Mouse (Mus musculus) c-Kit-positive CD71-positive TER-119-negative erythroid progenitor cells, embryonic 14.5 days (primary cell): ENCODE measurements around the gene A630076J17Rik.
A peak's percentile ranks its signal among the peaks of the same experiment; 100 is the strongest.

ENCODE experiments used
- DNase-seq: peaks from one replicate; pipeline ENCODE4 v3.0.0-alpha.2; 2013; ENCODE audit warnings: low read depth

A630076J17Rik gene

DNA sequence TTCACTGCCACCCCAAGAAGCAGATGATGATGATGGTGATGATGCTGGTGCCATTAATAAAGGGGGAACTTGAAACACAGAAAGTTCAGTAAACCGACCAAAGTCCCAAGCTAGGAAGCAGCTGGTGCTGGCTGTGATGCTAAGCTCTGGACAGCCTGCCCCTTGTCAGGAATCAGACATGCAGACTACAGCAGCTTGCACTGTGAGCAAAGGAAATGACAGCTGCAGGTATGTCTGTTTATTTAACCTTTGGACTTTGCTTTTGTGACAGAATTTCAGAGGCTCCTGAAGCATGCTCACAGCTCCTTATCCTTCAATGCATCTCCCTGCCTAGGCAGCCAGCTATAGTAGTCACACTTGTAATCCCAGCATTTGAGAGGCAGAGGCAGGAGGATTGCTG is at the start of gene A630076J17Rik:
TSS of gene A630076J17Rik (plus strand) at position 88 of the 400 bp plus-strand sequence.
- DNase-seq: no peak

DNA sequence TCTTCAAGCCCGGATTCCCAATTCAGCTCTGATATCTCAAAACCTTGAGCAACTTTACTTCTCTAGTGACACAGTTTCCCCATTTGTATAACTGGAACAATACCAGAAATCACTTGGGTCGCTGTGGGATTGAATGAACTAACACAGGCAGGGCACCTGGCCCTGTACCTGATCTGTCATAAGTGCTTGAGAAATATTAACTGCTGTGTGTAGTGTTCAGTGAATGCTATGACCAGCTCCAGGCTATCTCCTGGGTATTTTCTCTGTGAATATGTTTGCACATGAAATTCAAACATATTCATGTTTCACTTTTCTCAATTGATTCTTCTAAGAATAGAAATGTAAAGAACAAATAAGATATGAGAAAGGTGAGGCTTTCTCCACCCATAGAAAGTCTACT is 49.6 kb upstream of the A630076J17Rik start:
- DNase-seq: no peak

DNA sequence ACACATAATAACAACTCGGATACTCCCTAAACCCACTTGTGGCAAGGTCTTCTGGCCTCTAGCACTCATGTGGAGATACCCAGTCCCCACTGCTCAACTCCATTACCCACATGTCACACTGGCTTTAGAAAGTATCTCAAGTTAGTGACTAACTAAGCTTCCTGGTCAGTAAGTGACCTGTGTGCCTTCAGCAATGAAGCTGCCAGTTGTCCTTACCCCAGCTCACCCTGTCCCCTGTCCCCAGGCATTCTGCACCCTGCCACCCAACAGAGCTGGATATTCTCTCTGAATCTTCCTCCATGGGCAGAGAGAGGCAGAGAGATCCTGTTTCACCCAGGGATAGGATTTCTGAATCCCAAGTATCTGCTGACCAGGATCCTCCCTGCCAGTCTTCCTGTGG is 47.7 kb upstream of the A630076J17Rik start, which contains the start of gene Kcna10:
TSS of gene Kcna10 (plus strand) at position 301 of the 400 bp plus-strand sequence.
- DNase-seq: no peak

DNA sequence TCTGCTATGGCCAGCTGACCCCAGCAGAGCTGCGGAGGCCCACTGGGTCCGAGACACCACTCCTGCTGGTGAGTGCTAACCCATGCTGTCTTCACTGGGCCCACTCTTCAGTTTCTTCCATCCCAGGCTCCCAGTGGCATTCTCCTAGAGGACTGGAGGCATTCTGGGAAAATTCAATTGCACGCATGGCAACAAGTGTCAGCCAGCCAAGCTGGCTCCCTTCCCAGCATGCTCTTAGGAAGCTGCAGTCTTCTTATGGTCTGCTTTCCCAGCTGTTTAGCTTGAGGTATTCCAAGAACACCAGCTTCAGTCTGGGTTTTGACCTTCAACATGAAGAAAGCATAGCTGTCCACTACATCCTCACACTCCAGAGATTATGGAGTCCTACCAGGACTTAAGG is 47.2 kb upstream of the A630076J17Rik start:
- no peak for DNase-seq

DNA sequence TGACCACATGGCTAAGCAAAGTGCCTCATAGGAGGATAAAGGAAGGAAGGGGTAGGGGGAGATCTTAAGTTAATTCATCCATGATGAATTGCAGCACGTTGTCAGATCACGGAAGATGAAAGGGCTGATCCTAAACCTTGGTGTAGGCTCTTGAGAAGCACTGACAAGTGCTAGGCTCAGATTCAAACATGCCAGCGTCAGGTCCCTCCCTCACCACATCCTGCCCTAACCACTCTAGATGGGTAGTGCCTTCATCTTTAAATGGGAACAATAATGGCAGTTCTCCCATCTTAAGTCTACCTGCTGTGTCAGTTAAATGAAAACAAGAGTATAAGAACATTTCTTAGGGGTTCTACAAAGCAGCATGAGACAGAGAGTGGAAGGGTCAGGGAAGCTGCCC is 44.8 kb upstream of the A630076J17Rik start:
- DNase-seq: no peak

DNA sequence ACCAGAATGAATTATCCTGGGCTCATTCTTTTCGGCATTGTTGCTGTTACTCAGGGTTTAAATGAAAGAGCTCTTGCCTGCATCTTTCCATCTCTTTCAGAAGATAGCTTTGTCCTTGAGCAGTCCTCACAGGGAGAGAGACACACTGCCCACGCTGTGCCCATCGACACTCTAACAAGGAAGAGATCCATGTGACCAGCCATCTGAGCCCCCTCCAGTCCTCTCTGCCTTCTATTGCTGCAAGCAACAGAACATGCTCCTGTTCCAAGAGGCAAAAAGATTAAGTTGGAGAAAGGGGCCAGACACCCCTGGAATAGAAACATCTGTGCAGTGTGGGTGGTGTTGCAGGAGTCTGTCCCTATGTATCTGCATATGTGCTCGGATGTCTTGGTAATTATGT is 43.4 kb upstream of the A630076J17Rik start:
- no peak for DNase-seq

DNA sequence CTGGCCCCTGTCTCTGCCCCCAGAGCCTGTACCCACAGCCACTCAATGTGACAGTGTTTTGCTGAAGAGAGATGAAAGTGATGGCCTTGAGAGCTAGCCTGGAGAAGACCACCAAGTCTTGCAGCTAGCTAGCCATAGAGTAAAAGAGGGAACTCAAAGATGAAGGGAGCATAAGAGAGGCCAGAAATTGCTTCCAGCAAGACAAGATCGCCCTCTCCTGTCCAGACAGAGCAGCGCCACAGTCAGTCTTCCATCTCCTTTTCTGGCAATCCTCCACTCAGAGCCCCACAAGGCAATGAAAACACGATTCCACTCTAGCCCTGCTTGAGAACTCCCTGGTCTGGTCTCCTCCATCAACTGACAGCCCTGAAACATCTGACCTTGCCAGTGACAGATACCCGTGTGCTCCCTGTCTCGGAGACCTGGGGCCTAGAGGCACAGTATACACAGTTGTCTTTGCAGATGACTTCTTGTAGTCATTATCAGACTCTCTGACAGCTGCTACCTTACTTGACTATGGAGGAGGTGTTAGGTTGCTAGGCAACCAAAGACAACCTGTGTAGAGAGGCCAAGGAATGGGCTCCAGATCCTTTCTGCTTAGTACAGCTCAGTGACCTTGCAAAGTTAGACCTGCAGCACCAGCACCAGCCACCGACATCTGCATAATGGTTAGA is 42.1 kb upstream of the A630076J17Rik start:
- DNase-seq: no peak

DNA sequence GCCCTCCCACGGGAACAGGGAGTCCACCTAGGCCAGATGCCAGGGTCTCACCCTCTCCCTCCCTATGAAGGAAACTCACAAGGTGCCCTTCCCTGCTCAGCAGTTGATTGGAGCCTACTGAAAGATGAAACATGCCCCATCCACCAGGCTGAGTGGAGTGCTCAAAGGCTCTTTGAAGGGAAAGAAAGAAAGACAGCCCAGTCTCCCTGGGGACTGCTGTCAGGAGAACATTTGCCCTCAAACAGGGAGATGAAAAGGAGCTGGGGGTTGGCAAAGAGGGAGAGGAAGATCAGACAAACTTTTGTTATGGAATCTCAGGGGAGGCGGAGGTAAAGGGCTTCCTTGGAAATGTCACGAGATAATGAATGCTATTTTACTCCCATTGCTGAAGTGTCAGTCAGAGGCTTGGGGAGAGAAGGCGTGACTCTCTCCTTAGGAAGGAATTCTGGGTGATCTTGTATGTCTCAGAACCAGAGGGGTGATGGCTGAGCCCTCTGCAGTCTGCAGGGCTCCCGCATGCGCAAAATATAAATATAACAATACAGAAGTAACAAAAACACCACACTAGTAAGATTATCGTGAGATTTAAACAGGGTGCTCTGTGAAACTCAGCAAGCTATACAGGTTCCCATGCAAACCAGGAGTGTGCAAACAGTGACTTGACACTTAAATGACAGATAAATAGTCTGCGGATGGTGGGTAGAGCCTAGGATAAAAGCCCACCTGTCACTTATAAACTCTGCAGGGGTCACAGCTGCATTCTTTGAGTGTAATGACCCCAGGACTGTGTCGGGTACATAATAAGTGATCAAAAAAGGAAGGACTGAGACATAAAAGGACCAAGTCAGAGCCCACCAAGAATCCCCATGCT is 28.9 kb upstream of the A630076J17Rik start:
- no peak for DNase-seq

DNA sequence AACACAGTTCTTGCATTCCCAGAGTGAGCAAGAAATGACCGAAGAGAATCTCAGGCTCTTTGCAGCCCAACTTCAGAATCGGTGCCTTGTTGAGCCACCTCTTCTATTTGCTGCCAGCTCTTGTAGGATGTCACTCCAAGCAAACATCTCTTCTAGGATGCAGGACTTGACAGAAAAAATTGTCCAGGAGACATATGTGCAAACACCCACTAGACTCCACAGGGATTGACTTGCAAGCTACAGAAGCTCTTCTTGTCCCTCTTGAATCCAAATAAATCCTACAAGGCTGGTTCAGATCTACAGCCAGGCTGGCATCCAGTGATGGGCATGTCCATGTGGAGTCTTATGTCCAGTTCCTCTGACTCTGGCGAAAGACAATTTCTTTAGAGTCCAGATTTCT is 26.0 kb upstream of the A630076J17Rik start:
- no peak for DNase-seq

DNA sequence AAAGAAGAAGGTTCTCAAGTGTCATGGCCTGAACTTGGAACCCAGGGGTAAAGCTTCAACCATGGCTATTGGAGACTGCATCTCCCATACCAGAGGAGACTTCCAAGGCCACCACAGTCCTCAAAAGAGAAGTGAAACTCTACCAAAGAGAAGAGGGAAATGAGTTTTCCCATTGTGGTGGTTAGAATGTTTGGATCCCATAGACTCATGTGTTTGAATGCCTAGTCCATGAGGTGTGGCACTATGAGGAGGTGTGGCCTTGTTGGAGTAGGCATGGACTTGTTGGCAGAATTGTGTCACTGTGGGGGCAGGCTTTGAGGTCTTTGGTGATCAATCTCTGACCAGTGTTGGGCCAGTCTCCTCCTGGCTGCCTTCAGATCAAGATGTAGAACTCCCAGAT is 25.2 kb upstream of the A630076J17Rik start:
- DNase-seq: no peak

DNA sequence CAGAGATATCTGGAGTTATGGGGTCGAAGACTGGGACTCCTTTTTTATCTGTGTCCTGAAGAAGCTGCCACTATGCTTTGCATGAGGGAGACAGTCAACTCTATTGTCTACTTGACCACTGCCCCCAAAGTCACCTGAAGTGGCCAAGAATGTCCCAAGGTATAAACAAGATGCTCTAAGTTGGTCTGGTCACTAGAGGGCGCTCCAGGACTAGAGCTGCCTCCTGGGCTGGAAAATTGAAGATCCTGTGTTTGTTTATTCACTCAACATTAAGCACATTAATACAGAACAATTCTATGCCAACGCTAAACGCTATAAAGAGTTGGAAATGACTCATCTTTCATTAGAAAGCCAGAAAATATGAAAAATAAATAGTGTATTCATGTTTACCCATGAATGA is 24.4 kb upstream of the A630076J17Rik start:
- peak; percentile 35 for DNase-seq

DNA sequence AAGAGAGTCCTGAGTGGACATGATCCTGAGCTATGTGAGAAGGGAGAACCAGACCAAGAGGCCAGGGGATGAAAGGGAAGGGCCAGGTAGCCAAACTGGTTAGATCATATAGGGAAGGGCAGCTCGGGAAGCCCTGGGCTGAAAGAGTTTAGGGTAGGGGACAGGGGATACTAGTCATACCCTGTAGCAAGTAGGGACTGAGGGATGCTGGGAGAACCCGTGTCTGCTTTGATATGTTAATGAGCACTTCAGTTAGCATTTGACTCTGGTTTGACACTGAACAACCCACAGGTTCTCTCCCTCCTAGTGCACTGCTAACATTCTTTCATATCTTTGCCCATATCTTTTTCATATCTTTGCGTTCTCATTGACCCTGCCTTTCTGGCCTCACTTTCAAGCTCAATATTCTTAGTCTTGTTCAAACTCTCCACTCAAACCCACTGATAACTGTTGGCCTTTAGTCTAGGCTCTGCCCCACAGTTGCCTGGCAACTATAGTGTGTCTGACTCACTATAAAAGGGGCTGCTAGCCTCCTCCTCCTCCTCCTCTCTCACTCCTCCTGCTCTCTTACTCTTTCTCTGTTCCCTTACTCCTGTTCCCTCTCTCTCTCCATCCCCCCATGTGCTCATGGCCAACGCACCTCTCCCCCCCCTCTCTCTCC is 23.8 kb upstream of the A630076J17Rik start:
- DNase-seq: no peak

DNA sequence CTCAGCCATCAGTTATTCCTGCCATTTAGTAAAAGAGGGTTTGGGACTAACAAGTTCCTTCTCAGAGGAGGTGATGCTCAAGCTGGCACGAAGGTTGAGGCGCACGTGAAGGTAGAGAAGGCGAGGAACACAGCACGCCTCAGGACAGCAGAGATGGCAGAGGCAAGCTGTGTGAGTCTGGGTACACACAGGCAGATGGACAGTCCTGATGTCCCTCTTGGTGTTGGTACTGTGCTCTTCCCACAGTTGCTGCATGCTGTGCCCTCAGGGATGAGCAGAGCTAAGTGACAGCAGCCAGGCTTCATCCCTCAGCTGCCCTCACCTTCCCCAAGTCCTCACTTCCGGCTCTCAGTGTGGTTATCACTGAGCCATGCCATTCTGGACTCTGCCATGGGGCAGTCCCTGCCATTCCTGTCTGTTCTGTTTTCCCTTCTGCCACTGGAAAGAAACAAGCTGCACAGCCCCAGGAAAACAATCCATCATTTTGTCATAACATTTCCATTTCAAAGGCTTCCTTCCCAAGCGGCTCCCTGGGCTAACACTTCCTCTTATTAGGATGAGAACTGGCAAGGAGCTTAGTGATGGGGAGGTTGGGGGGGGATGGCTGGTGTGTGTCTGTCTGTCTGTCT is 22.7 kb upstream of the A630076J17Rik start:
- no peak for DNase-seq

DNA sequence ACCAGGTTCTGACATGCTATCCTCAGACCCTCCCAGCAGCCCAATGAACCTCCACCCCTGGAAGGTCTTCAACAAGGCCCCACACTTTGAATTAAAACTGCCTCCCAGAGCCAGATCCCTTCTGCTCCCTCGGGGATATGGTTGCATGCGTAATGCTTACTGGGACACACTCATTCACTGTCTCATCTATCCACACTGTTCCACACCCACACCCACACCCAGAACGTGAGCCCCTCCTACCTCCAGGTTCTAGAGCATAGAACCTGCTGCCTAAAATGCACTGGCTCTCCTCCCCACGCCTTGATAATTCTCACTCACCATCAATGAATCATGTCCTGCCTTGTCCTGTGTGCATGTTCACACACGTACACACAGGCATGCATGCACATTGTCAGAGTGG is 15.8 kb upstream of the A630076J17Rik start:
- DNase-seq: no peak

DNA sequence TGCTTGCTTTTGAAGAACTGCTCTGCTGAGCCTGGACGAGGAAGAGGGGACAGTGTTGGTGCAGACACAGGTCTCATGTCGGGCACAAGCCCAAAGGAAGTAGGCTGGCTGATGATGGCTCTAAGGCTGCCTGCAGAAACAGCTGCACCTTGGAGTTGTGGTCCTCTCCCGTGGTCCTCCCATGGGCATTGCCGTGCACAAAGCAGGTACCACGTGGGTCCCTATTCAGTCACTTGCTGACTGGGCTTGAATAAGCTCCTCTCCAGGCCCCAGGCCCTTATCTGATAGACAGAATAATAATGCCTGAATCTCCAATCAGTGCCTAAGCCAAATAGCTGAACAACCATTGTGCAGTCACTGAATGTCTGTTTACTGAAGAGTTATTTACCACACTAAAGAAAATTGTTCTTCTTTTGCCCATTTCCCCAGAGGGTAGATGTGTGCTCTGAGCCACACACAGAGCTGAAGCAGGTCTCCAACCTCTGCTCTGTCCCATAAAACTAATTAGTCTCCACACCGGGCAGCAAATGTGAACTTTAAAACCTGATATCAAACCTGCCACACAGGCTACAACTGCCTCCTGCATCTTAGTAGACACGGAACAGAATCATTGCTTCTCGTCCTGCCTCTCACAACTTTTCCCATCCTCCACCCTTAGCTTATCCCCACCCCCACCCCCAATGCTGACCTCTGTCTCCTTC is 13.9 kb upstream of the A630076J17Rik start:
- DNase-seq: no peak

DNA sequence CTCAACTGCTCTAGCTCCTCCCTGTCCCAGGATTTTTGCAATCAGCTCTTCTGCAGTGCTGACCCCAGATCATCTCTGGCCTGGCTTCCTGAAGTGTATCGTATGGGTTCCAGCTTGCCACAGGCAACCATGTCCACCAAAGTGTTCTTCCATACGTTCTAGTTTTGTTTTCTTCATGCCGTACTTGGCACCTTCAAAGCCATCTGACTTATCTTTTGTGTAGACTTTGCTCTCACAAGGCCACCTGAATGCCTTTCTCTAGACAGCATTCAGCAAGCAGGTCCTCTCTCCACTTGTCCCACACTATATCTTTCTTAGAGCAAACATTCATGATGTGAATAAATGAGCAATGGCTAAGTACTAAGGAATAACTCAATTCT is 13.3 kb upstream of the A630076J17Rik start:
- DNase-seq: no peak

DNA sequence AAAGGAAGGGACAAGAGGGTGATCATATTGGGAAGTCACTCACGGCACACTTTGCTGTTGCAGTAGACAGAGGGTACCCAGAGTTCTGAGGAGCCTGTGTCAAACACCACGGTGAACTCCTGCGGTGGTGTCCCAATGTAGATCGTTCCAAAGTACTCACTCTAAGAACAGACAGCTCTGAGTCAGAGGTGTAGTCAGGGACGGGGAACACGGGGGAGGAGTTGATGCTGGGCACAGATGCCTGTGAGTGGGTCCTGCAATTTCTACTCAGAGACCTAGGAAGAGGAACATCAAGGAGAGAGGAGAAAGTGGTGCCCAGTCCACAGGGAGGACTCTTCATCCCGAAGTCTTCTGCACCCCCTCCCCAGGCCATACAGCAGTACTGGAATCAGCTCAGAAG is 11.8 kb upstream of the A630076J17Rik start:
- no peak for DNase-seq

DNA sequence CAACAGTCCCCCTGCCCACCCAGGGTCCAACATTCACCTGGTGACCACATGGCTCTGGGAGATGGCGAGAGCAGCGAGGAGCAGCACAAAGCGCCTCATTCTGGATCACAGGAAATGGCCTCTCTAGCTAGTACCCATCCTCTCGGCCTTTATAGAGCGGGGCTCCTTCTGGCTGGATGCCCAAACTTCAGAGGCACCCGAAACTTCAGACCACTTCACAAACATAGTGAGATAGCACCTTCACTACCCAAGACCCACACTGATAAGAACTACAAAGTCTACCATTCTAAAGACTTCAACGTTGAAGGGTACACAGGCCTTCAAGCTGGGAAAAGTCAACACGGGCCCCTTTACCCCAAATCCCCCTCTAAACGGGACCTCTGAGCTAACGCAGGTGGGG is 8.8 kb upstream of the A630076J17Rik start, which contains the start of gene Cym:
TSS of gene Cym (minus strand) at position 125 of the 400 bp plus-strand sequence.
- no peak for DNase-seq

DNA sequence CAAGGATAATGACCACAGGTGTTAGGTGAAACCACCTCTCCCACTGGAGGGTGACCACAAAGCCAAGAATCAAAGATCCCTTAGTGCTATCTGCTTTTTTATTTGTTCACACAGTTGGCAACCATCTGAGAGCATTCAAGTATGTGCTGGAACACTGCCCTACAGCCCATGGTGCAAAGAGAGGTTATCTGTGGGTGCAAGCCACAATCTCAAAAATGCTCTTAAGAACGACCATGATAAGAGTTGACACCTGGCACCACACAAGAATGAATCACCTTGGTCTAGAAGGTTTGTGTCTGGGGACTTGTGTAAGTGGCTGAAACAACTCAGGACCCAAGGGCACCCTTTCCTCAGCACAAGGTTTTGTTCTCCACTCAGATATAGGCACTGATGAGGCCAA is 7.2 kb upstream of the A630076J17Rik start:
- DNase-seq: no peak

DNA sequence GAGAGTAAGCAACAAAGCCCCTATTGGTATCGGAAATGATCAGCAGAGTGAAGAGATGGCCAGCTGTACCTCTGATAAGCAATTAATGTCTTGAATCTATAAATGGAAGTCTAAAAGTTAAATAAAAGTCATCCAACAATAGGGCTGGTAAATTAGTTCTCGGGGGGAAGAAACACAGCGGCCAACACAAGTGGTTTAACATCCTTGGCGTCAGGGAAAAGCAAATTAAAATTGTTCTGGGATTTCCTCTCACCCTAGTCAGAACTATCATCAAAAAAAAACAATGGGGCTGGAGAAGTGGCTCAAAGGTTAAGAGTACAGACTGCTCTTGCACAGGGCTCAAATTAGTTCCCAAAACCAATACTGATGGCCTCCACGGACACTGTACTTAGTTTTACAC is 4.6 kb upstream of the A630076J17Rik start:
- no peak for DNase-seq

DNA sequence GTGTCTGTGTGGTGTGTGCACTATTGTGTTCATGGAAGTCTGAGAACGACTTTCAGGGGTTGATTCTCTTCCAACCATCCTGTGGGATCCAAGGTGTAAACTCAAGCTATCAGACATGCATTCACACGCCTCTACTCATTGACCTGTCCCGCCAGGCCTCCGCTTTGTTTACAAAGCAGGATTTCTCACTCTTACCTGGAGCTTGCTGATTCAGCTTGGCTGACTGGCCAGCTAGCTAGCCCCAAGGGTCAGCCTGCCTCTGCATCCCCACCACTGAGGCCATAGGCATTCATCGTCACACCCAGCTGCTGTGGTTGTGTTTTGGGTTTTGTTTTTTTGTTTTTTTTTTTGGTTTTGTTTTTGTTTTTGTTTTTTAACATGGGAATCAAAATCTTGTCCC is 1.2 kb upstream of the A630076J17Rik start:
- DNase-seq: no peak

DNA sequence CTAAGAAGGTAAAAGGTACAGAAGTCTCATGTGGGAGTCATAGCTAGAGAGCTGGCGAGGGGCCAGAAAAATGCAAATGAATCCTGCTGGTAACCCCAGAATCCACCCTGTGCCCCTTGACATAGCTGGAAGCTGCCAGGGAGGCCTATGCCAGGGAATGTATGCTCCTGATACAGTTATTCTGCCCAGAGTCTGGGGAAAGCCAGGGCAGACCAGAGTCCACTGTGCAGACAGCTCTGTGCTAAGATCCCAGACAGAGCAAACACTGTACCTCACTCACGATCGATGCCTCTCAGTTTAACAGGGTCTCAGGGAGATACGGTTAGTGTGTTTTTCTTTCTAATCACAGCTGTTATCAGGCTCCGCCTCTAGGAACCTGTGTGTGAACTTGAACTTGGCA is 592 bp upstream of the A630076J17Rik start:
- no peak for DNase-seq
